Mouse (Mus musculus): ENCODE results near the gene Eci1. TPM values are rescaled to one million over a fixed set of nuclear protein-coding genes. Genes with fewer than 3 reads are reported as not detected.
"Not testable (repeated sequence)": the region's sequence is repeated elsewhere in the genome, so short reads cannot be mapped to it uniquely, and the experiment has no call there.

The Eci1 gene
- total RNA-seq, 2 experiments from 2014 or later = 29.2 to 30.2 TPM

- no peak for DNase-seq
Measured at GRCm38 (mm10) chr17:24441148-24441547, 14.7 kb downstream of the Eci1 start.

GRCm38 (mm10) chr17:24442107-24442506 lies 15.7 kb downstream of the Eci1 start:
- no peak for DNase-seq

GRCm38 (mm10) chr17:24442632-24443155 lies 16.3 kb downstream of the Eci1 start, which contains the start of gene Dnase1l2:
Dnase1l2 (minus strand) TSS chr17:24443105.
- DNase-seq = no peak

DNA sequence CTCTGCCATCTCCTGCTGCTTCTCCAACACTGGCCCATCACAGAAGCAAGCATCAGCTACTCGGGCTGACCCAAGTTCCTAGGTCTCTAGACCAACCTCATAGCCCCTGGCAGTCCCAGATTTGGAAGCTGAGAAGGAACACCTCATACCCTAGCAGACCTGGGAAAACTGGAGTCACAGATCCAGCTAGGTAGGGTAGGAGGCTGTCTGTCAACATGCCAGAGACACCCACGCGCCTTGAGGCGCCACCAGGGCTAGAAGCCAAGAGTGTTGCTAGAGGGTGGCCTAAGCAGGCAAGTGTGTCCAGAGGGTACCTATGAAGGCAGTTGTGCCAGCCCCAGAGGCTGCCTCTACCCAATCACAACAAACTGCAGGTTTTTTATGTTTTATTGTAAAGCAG lies 17.0 kb downstream of the Eci1 start:
- DNase-seq = peak in 1 of 2 experiments; percentile 35

DNA sequence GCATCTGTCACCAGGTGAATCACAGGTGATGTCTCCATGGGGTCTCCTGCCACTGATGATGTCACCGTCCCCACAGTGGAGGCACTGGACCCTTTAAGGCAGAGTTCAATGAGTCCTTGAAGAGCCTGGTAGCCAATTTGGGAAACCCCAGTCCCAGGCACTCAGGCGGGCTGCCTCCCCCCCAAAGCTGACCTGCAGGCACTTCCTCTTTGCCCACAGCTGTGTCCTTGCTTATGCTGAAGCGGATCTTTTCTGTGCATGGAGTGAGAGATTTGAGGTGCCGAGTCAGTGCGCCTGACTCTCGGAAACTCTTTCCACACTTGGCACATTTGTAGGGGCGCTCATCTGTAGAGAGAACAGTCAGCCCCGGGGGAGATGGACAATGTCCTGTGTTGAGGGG lies 20.1 kb downstream of the Eci1 start:
- no peak for DNase-seq

DNA sequence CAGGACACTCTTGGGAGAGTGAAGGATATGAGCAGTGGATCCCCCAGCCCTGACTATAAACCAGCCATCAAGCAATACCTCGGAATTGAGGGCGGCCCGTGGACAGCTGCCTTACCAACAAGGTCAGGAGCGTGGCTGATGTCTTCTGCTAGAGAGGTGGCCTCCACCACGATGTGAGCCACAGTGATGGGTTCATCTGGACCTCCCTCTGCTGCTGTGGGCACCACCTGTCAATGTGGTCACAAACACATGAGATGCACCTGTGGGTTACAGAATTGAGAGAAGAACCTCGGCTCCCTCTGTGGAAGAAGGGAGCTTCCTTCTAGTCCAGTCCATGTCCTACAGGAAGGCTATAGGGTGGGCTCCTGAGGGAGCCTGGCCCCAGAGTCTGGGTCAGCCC lies 23.1 kb downstream of the Eci1 start:
- DNase-seq = no peak

DNA sequence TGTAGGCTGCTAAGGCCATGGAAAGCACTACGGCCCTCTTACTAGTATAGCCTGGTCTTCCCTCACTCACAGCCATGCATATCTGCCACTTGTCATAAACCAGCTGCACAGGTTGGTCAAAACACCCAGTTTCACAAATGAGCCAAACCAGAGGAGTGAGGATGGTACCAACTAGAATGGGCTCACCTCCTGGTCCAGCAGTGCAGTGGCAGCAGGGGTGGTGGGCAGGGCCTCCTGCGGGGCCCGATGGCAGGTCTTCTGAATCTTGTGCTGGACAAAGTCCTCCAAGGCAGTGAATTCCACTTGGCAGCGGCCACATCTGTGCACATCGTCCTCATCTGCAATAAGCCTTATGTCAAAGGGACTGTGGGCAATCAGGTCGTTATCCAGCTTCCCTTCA lies 24.8 kb downstream of the Eci1 start:
- no peak for DNase-seq

- DNase-seq = no peak
Measured at GRCm38 (mm10) chr17:24453372-24453771, 26.9 kb downstream of the Eci1 start.

GRCm38 (mm10) chr17:24454218-24454755 lies 27.8 kb downstream of the Eci1 start:
- DNase-seq = no peak

- peak; percentile 99 for DNase-seq
Measured at GRCm38 (mm10) chr17:24454756-24455522, 28.5 kb downstream of the Eci1 start.

DNA sequence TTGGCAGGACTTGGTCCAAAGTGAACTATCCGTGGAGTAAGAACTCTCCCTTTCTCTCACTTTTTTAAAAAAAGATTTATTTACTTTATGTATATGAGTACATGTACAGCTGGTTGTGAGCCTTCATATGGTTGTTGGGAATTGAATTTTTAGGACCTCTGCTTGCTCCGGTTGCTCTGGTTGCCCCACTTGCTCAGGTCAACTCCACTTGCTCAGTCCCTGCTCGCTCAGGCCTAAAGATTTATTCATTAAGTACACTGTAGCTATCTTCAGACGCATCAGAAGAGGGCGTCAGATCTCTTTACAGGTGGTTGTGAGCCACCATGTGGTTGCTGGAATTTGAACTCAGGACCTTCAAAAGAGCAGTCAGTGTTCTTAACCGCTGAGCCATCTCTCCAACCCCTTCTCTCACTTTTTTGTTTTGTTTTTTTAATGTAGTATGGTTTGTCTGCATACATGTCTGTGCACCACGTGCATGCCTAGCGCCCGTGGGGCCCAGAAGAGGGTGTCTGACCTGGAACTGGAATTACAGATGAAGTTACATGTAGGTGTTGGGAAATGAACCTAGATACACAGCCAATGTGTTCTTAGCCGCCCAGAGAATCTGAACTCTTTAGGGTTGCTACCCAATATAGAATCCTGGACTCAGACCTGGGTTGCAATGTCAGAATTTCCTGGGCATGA lies 29.2 kb downstream of the Eci1 start:
- DNase-seq = not testable (repeated sequence)

GRCm38 (mm10) chr17:24461580-24461979 lies 35.1 kb downstream of the Eci1 start:
- no peak for DNase-seq

DNA sequence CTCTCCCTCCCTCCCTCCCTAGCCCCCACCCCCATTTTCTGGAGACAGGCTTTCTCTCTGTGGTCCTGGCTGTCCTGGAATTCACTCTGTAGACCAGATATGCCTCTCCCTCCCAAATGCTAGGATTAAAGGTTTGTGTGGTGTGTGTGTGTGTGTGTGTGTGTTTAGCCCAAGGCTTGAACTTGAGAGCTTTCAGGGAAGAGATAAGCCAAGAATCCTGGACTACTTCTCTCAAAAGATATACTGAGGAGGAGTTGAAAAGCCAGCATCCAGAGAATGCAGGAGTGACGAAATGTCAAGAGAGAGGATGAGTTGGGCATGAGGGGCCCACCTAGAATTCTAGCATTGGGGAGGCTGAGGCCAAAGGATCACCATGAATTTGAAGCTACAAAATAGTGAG lies 36.5 kb downstream of the Eci1 start:
- DNase-seq = no peak

DNA sequence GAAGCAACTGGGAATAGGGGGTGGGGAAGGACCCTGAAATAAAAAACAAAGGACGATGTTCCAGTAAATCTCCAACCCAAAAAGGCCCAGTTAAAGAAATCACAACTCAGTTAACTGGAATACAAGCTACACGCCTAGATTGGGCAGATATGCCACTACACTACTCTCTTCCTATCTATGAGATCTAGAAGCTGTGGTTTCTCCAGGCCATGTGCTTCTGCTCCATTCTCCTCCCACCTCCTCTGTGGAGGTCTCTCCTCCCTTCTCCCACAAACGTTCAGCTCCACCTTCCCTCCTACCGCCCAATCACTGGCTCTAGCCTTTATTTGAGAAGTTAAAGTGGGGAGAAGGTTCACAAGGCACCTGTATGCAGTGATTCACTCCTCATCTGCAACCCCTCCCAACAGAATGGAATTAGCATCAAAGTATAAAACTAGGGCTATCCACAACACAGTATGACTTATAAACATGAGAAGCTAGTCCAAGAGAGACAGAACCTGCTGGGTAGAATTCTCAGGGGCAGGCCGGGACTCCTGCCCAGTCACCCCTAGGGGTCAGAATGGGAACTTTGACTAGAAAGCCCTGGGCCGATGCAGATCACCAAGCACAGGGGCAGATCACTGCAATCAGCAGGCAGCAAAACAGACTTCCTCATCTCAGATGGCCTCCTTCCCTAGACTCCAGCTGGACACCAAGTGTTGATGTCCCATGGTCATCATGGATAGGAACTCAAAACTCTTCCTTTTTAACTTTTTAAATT lies 37.1 kb downstream of the Eci1 start:
- no peak for DNase-seq

GRCm38 (mm10) chr17:24468636-24469246 lies 42.3 kb downstream of the Eci1 start:
- DNase-seq = no peak

- no peak for DNase-seq
Measured at GRCm38 (mm10) chr17:24469336-24469909, 43.0 kb downstream of the Eci1 start.

- peak; percentile 99 for DNase-seq
Measured at GRCm38 (mm10) chr17:24469910-24470602, 43.6 kb downstream of the Eci1 start, which contains the start of the genes E4f1 and Pgp. E4f1 (minus strand) TSS chr17:24470313. Pgp (plus strand) TSS chr17:24470392.

DNA sequence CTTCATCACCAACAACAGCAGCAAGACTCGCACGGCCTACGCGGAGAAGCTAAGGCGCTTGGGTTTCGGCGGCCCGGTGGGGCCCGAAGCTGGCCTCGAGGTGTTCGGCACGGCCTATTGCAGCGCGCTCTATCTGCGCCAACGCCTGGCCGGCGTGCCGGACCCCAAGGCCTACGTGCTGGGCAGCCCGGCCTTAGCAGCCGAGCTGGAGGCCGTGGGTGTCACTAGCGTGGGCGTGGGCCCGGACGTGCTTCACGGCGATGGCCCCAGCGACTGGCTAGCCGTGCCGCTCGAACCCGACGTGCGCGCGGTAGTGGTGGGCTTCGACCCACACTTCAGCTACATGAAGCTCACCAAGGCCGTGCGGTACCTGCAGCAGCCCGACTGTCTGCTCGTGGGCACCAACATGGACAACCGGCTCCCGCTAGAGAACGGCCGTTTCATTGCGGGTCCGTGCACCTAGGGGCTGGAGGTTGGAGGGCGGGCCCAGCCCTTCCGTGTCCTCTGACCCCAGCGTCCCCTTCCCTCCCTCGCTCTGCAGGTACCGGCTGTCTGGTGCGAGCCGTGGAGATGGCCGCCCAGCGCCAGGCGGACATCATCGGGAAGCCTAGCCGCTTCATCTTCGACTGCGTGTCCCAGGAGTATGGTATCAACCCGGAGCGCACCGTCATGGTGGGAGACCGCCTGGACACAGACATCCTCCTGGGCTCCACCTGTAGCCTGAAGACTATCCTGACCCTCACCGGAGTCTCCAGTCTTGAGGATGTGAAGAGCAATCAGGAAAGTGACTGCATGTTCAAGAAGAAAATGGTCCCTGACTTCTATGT lies 44.5 kb downstream of the Eci1 start:
- peak in 1 of 2 experiments; percentile 55 for DNase-seq

DNA sequence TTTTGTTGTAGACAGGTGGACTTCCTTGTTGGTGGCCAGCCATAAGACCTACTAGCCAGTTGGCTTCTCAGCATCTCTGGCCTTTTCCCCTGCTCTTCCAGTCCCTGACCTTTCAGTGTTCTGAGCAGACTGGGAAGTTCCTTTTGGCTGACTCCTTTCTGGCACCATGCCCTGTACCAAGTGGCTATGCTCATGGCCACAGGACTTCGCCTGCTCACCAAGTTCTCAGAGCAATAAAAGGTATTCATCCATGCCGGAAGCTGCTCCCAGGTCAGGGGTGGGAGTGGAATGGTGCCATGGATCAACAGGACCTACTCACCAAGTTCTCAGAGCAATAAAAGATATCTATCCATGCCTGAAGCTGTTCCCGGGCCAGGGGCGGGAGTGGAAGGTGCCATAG lies 46.1 kb downstream of the Eci1 start:
- DNase-seq = no peak
